Comparison of ENCODE assay signal across 9 mouse cellular contexts in the genomic region with DNA sequence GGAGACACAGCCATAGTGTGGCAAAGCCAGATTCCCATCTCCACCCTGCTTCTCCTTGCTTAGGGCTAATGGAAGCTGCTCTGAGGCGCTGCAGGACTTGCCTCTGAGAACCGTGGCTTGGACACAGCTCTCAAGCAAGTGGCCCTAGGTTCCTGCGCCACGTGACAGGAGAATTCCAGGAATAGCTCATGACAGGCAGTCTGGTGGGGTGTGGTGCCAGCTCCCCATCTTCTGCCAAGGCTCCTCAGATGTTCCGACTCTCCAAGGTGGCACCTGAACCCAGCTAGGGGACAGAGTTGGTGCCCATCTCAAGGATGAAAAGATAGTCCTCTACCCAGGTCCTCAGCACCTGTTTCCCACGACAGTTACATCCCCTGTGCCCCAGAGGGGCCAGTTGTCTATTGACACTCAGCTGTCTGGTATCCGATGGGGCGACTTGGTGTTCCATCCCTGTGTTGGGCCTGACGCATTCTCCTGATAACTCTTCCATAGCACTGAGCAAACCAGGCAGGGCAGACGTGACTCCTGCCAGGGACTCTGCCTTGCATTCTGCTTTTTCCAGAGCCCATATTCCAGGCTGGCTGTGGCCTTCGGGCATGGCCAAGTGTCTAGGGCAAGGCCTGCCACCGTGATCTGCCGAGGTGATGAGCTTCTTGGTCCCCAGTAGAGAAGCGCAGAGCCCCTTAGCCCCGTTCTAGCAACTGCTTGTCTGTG. TPM values are rescaled to one million over a fixed set of nuclear protein-coding genes. Genes with fewer than 3 reads are reported as not detected.
A peak's percentile ranks its signal among the peaks of the same experiment; 100 is the strongest.
DNase-seq lines count a peak whose midpoint lies in the region; ATAC-seq and TF ChIP-seq lines count a peak whose summit lies in the region.
"Had no signal": no experiment of that assay in that cellular context is flagged by ENCODE, and none has a peak within 500 bp of the region (broad histone marks: within the 10 kb centered on the region; RNA-seq: fewer than 3 reads in every experiment).

No protein-coding gene starts in this region.

- no peak for TF ChIP-seq EP300 in liver, postnatal 0 days (IDR thresholded peaks at IDR 0.05; ENCODE audit: low read depth)

- no peaks in the 10 kb centered on the region for H3K36me3 ChIP-seq in liver, postnatal 0 days (replicated peaks; ENCODE audit: insufficient read depth, low read length)

- peaks cover 22% of the 10 kb centered on the region for H3K4me1 ChIP-seq in liver, postnatal 0 days (ENCODE audit: insufficient read depth)

- no peak for ATAC-seq in liver, postnatal 0 days
- ATAC-seq: Patski had no signal

- 0 out of 2 replicates have a peak overlapping the region, but pooled peaks have one; percentile 16 for H3K27ac ChIP-seq in liver, postnatal 0 days (ENCODE audit: low read depth)

- DNase-seq in left cerebral cortex, adult 18-20 months (ENCODE audit: low spot score in 2 of 2): peak; percentile 45 to 55
- no peak for DNase-seq in left cerebral cortex, adult 11 months (ENCODE audit: low spot score)
- peak; percentile 84 for DNase-seq in cerebellum, adult 8-10 months
- DNase-seq in gastrocnemius, postnatal 25 days: peak; percentile 78
- no peak for DNase-seq in liver, postnatal 0 days
- no peak for DNase-seq in B cell, adult 2 months
- DNase-seq in thymus, postnatal 10 days (ENCODE audit: low spot score in 2 of 2): no peak
- no peak for DNase-seq in layer of hippocampus, adult 18-20 months (ENCODE audit: low spot score in 2 of 2)

- 79% methylated on average over 15 of the region's 15 CpGs for WGBS in liver, postnatal 0 days (ENCODE audit: insufficient replicate concordance)

- H3K4me3 ChIP-seq in liver, postnatal 0 days (ENCODE audit: low read depth, low read length): no peak overlapping the region

- TF ChIP-seq CTCF in liver, postnatal 0 days (IDR thresholded peaks at IDR 0.05; ENCODE audit: low read depth): no peak

- H3K4me2 ChIP-seq in liver, postnatal 0 days (ENCODE audit: low read depth, low read length): no peak overlapping the region

- no peak overlapping the region for H3K9ac ChIP-seq in liver, postnatal 0 days (replicated peaks)

- H3K9me3 ChIP-seq in liver, postnatal 0 days (ENCODE audit: low read length): no peaks in the 10 kb centered on the region

- H3K27me3 ChIP-seq in liver, postnatal 0 days (ENCODE audit: insufficient read depth, low read length): no peaks in the 10 kb centered on the region
- H3K27me3 ChIP-seq: Patski had no signal

RNA-seq across cellular contexts. Expression of a gene that starts 54.9 kb away (rescaled TPM):
- total RNA-seq in left cerebral cortex, adult 18-20 months (2021): 10 to 100 TPM; 38.8 to 44.3 TPM
- 10 to 100 TPM; 14.4 to 17.3 TPM for total RNA-seq in gastrocnemius, postnatal 25 days (2021)
- polyA plus RNA-seq in liver, postnatal 0 days (2015; fragmentation: Nextera tagmentation; extraction: Ambion mirVana): 36.2 and 39.1 TPM in 2 replicates
- 10 to 100 TPM; 32.5 to 35.4 TPM for total RNA-seq in layer of hippocampus, adult 18-20 months (2021)

Comparison
In these comparisons a context has a peak if more than half of its experiments do, and no peak if none do; other contexts are left out.
1. DNase-seq: peak in left cerebral cortex, adult 18-20 months (2 of 2), cerebellum, adult 8-10 months (single experiment) and gastrocnemius, postnatal 25 days (single experiment); none in left cerebral cortex, adult 11 months (single experiment), liver, postnatal 0 days (single experiment), B cell, adult 2 months (0 of 2), thymus, postnatal 10 days (0 of 2) and layer of hippocampus, adult 18-20 months (0 of 2).